Mouse (Mus musculus): ENCODE results near the gene Bscl2. TPM values are rescaled to one million over a fixed set of nuclear protein-coding genes. Genes with fewer than 3 reads are reported as not detected.
"Not testable (repeated sequence)": the region's sequence is repeated elsewhere in the genome, so short reads cannot be mapped to it uniquely, and the experiment has no call there.

The Bscl2 gene
- polyA plus RNA-seq, 1 experiment, result 92.6 TPM

- TF ChIP-seq POLR2A (IDR thresholded peaks at IDR 0.05; ENCODE audit: borderline replicate concordance, extremely low read depth, insufficient read depth, insufficient read length, poor library complexity, severe bottlenecking), result no peak
- TF ChIP-seq CTCF (IDR thresholded peaks at IDR 0.05; ENCODE audit: borderline replicate concordance, extremely low read depth, insufficient read depth, insufficient read length), result no peak
- DNase-seq (ENCODE audit: low read depth), result no peak
Observed at GRCm38 (mm10) chr19:8851639-8852038, 14.4 kb downstream of the Bscl2 start.

- TF ChIP-seq CTCF (IDR thresholded peaks at IDR 0.05; ENCODE audit: borderline replicate concordance, extremely low read depth, insufficient read depth, insufficient read length) (no peak), POLR2A (IDR thresholded peaks at IDR 0.05; ENCODE audit: borderline replicate concordance, extremely low read depth, insufficient read depth, insufficient read length, poor library complexity, severe bottlenecking) (no peak)
- DNase-seq (ENCODE audit: low read depth), result no peak
Observed at GRCm38 (mm10) chr19:8852236-8852928, 15.1 kb downstream of the Bscl2 start.

- no peak for DNase-seq (ENCODE audit: low read depth)
- TF ChIP-seq CTCF (IDR thresholded peaks at IDR 0.05; ENCODE audit: borderline replicate concordance, extremely low read depth, insufficient read depth, insufficient read length), result no peak
- TF ChIP-seq POLR2A (IDR thresholded peaks at IDR 0.05; ENCODE audit: borderline replicate concordance, extremely low read depth, insufficient read depth, insufficient read length, poor library complexity, severe bottlenecking), result no peak
Observed at GRCm38 (mm10) chr19:8853117-8853516, 15.8 kb downstream of the Bscl2 start.

- TF ChIP-seq CTCF (IDR thresholded peaks at IDR 0.05; ENCODE audit: borderline replicate concordance, extremely low read depth, insufficient read depth, insufficient read length) (peak; percentile 60; the same call in 1 of the 2 replicates), POLR2A (IDR thresholded peaks at IDR 0.05; ENCODE audit: borderline replicate concordance, extremely low read depth, insufficient read depth, insufficient read length, poor library complexity, severe bottlenecking) (no peak)
- peak; percentile 58 for DNase-seq (ENCODE audit: low read depth)
Observed at GRCm38 (mm10) chr19:8857689-8858088, 20.4 kb downstream of the Bscl2 start.

GRCm38 (mm10) chr19:8859018-8859417 lies 21.8 kb downstream of the Bscl2 start:
- DNase-seq (ENCODE audit: low read depth), result peak; percentile 39

DNA sequence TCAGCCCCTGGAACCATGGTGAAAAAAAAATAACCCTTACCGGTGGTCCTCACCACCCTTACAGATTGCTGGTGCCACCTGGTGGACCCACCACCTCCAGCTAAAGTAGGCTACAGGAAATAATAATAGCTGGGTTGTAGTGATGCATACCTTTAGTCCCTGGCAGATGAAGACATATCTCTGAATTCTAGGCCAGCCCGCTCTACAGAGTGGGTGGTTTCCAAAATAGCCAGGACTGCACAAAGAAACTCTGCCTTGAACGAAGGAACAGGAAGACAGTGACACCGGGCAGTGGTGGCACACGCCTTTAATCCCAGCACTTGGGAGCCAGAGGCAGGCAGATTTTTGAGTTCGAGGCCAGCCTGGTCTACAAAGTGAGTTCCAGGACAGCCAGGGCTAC lies 27.0 kb downstream of the Bscl2 start:
- DNase-seq (ENCODE audit: low read depth), result no peak
- no peak for TF ChIP-seq CTCF (IDR thresholded peaks at IDR 0.05; ENCODE audit: borderline replicate concordance, extremely low read depth, insufficient read depth, insufficient read length)

More at GRCm38 (mm10) chr19:8859018-8859417, 21.8 kb downstream of the Bscl2 start:
- TF ChIP-seq CTCF (IDR thresholded peaks at IDR 0.05; ENCODE audit: borderline replicate concordance, extremely low read depth, insufficient read depth, insufficient read length) (peak; percentile 29; the same call in 1 of the 2 replicates), POLR2A (IDR thresholded peaks at IDR 0.05; ENCODE audit: borderline replicate concordance, extremely low read depth, insufficient read depth, insufficient read length, poor library complexity, severe bottlenecking) (no peak)

- DNase-seq (ENCODE audit: low read depth), result not testable (repeated sequence)
Observed at GRCm38 (mm10) chr19:8870381-8870780, 33.1 kb downstream of the Bscl2 start.

GRCm38 (mm10) chr19:8870838-8871237 lies 33.6 kb downstream of the Bscl2 start:
- TF ChIP-seq CTCF (IDR thresholded peaks at IDR 0.05; ENCODE audit: borderline replicate concordance, extremely low read depth, insufficient read depth, insufficient read length), result no peak
- no peak for TF ChIP-seq POLR2A (IDR thresholded peaks at IDR 0.05; ENCODE audit: borderline replicate concordance, extremely low read depth, insufficient read depth, insufficient read length, poor library complexity, severe bottlenecking)
- no peak for DNase-seq (ENCODE audit: low read depth)

GRCm38 (mm10) chr19:8871267-8872186 lies 34.3 kb downstream of the Bscl2 start, which contains the start of gene Ubxn1:
Gene Ubxn1 (plus strand): TSS chr19:8871496.
- TF ChIP-seq POLR2A (IDR thresholded peaks at IDR 0.05; ENCODE audit: borderline replicate concordance, extremely low read depth, insufficient read depth, insufficient read length, poor library complexity, severe bottlenecking), result no peak; the same call in 1 of the 2 replicates
- no peak for TF ChIP-seq CTCF (IDR thresholded peaks at IDR 0.05; ENCODE audit: borderline replicate concordance, extremely low read depth, insufficient read depth, insufficient read length)
- DNase-seq (ENCODE audit: low read depth), result peak; percentile 99

- DNase-seq (ENCODE audit: low read depth), result no peak
- TF ChIP-seq CTCF (IDR thresholded peaks at IDR 0.05; ENCODE audit: borderline replicate concordance, extremely low read depth, insufficient read depth, insufficient read length) (no peak), POLR2A (IDR thresholded peaks at IDR 0.05; ENCODE audit: borderline replicate concordance, extremely low read depth, insufficient read depth, insufficient read length, poor library complexity, severe bottlenecking) (no peak)
Observed at GRCm38 (mm10) chr19:8872266-8872840, 35.1 kb downstream of the Bscl2 start.

DNA sequence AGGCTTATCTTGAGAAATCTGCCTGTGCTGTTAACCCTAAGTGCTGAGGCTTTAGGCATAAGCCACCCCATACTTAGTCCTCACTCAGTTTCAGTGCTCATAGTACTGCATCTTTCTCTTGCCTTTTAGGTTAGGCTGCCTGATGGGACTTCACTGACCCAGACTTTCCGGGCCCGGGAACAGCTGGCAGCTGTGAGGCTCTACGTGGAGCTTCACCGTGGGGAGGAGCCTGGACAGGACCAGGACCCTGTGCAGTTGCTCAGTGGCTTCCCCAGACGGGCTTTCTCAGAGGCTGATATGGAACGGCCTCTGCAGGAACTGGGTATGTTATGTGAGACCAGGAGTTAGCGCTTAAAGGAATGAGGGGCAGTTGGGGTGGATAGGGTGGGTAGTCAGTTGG lies 37.8 kb downstream of the Bscl2 start:
- DNase-seq (ENCODE audit: low read depth), result no peak
- no peak for TF ChIP-seq POLR2A (IDR thresholded peaks at IDR 0.05; ENCODE audit: borderline replicate concordance, extremely low read depth, insufficient read depth, insufficient read length, poor library complexity, severe bottlenecking)
- no peak for TF ChIP-seq CTCF (IDR thresholded peaks at IDR 0.05; ENCODE audit: borderline replicate concordance, extremely low read depth, insufficient read depth, insufficient read length)

Data from brain, embryonic 14.5 days (tissue).